Mouse (Mus musculus): ENCODE measurements around the gene Nrd1. TPM values are rescaled to one million over a fixed set of nuclear protein-coding genes. Genes with fewer than 3 reads are reported as not detected.

The Nrd1 gene
- total RNA-seq, 2 experiments from 2014 or later, result 119 to 149 TPM

- intact Hi-C loops (cut with DNase I), result no loop called here
These were observed 21.5 kb downstream of the Nrd1 start for GRCm38 (mm10) chr4:109021976-109022375.

GRCm38 (mm10) chr4:109025061-109025460 lies 24.6 kb downstream of the Nrd1 start:
- intact Hi-C loops (cut with DNase I), result no loop called here
- no peak for DNase-seq (ENCODE audit: low spot score in 2 of 2)

More at GRCm38 (mm10) chr4:109021976-109022375, 21.5 kb downstream of the Nrd1 start:
- DNase-seq (ENCODE audit: low spot score in 2 of 2), result no peak

DNA sequence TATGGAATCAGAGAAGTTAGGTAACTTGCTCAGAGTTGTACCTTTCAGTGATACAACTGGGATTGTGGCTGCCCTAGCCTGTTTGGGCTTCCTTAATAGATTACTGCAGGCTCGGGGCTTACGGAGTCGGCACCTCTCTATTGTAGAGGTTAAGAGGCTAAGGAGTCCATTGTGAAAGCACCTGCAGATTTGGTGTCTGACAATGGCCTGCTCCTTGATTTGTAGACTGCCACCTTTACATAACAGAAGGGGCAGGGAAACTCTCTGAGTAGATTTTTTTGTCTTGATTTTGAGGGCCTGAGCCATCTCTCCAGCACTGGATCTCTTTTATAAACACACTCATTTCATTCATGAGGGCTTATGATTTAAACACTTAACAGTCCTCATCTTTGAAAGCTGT lies 26.1 kb downstream of the Nrd1 start:
- intact Hi-C loops (cut with DNase I), result no loop called here
- no peak for DNase-seq (ENCODE audit: low spot score in 2 of 2)

DNA sequence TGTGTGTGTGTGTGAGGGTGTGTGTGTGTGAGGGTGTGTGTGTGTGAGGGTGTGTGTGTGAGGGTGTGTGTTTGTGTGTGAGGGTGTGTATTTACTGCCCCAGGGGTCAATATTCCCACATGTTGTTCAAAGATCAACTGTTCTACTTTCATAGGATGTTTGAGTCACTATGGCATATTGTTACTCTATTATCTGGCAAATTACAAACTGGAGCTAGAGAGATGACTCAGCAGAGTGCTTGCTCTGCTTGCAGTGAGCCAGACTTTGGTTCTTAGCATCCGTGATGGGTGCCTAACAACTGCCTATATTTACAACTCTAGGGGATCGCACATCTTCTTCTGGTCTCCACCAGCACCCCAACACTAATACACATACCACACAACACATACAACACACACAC lies 29.4 kb downstream of the Nrd1 start:
- peak in 1 of 2 experiments; percentile 26 for DNase-seq (ENCODE audit: low spot score in 2 of 2)
- intact Hi-C loops (cut with DNase I), result no loop called here

- intact Hi-C loops (cut with DNase I), result no loop called here
- no peak for DNase-seq (ENCODE audit: low spot score in 2 of 2)
These were observed 29.8 kb downstream of the Nrd1 start for GRCm38 (mm10) chr4:109030266-109030665.

DNA sequence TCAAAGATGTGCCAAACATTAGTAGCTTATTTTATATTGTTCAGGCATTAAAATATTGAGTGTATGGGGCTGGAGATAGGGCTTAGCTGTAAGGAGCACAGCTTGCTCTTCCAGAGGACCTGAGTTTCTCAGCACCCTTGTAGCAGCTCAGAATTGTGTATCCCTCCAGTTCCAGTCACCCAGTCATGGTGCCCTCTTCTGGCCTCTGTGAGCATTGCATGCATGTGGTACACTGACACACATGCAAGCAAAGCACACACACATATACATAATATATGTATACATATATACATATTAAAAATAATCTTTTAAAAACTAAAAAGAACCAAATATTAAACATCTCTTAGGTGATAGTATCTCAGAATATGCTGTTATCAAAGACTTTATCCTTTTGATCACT lies 35.9 kb downstream of the Nrd1 start:
- DNase-seq (ENCODE audit: low spot score in 2 of 2), result no peak
- intact Hi-C loops (cut with DNase I), result no loop called here

DNA sequence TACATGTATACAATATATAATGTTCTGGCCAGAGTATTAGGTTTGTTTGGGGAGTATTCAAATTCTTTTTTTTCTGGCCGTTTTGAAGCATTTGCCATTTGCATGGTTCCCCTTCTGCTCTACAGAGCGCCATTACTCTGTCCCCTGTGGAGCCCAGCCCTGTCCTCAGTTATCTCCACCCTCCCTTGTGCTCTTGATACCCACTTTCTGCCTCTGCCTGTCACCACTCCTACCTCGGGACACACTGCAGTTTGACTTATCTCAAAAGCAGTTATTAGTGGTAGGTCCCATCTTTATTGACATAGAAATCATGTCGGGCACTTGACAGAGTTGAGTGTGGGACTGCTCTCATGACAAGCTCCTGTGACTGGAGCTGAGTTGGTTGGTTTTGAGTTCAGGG lies 42.3 kb downstream of the Nrd1 start:
- intact Hi-C loops (cut with DNase I), result no loop called here
- DNase-seq (ENCODE audit: low spot score in 2 of 2), result no peak

DNA sequence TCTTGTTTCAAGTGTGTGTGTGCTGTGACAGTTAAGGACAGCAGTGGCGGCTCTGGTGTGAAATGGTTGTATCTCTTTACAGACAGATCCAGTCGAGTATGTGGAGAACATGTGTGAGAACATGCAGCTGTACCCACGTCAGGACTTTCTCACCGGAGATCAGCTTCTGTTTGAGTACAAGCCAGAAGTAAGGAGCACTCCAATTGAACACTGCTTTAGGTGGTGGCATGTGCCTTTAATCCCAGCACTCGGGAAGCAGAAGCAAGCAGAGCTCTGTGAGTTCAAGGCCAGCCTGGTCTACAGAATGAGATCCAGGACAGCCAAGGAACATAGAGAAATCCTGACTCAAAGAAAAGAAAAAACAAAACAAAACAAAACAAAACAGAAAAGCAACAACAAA lies 42.8 kb downstream of the Nrd1 start:
- intact Hi-C loops (cut with DNase I), result no loop called here
- DNase-seq (ENCODE audit: low spot score in 2 of 2), result no peak

- no peak for DNase-seq (ENCODE audit: low spot score in 2 of 2)
- intact Hi-C loops (cut with DNase I), result no loop called here
These were observed 43.3 kb downstream of the Nrd1 start for GRCm38 (mm10) chr4:109043756-109044155.

DNA sequence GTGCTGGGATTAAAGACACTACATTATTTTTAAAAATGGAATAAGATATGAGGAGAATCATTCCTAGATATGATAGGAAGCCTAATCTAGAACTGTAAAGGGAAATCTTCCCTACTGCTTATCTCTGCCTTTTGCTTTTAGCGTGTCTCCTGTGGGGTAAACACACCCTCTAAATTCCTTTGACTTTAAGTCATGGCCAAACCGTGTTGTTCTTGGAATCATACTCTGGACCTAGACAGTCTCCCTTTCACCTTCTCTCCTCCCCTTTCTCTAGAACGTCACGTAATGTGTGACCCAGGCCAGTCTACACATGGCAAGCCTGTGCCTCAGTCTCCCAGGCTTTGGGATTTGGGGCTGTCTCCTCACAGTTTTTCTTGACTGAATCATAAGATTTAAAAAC lies 47.8 kb downstream of the Nrd1 start:
- intact Hi-C loops (cut with DNase I), result no loop called here
- DNase-seq (ENCODE audit: low spot score in 2 of 2), result no peak

DNA sequence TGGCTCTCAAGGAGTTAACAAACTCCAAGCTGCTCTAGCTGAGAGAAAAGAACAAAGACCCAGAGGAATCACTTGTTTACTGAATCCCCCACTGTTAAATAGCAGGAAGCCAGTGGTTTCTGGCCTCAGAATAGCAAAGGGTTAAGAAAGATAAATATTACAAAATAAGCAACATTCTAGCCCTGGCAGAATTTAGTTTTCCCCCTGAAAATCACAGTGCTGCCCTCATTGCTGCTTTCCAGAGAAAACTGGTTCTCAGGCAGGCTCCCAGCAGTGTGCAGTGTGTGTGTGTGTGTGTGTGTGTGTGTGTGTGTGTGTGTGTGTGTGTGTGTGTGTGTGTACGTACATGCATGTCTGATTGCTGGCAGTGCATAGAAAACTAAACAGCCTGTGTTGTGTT lies 51.8 kb downstream of the Nrd1 start:
- intact Hi-C loops (cut with DNase I), result loop anchor here (10.0 kb wide), 1 partner anchor 113 kb away; no protein-coding TSS in a partner anchor

DNA sequence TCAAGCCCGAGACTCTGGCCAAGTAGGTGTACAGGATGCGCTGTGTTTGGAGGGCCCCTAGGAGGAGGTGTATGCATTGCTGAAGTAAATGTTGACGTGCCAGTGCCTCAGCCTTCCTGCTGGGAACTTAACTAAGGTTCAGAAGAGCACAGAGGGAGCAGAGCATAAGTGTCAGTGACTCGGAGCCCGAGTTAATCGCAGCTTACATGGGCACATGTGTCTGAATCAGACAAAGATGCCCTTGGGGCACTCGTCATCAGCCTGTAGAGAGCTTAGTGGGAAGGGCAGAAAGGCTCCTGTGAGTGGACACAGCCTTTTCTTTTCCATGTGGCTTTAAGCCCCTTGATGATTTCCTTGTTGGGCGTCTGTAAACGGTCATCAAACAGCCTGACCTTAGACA lies 53.5 kb downstream of the Nrd1 start:
- no peak for DNase-seq (ENCODE audit: low spot score in 2 of 2)
- intact Hi-C loops (cut with DNase I), result loop anchor here (10.0 kb wide), 1 partner anchor 111 kb away; no protein-coding TSS in a partner anchor

More for the DNA sequence above, 51.8 kb downstream of the Nrd1 start:
- no peak for DNase-seq (ENCODE audit: low spot score in 2 of 2)

DNA sequence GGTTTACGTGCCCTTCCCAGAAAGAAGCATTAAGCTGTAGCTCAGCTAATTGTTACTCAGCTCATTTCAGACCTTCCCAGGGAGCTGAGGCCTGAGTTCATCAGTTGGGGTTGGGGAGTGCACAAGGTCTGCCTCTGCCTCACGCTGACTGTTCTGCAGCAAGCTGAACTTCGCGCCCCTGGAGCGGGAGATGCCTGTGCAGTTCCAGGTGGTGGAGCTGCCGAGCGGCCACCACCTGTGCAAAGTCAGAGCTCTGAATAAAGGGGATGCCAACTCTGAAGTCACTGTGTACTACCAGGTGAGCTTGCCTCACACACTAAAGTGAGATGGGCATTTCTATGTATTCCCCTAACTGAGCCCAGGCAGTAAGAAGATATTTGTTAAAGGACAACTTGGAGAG lies 55.9 kb downstream of the Nrd1 start:
- intact Hi-C loops (cut with DNase I), result loop anchor here (10.0 kb wide), 1 partner anchor 108 kb away; no protein-coding TSS in a partner anchor
- DNase-seq (ENCODE audit: low spot score in 2 of 2), result no peak

DNA sequence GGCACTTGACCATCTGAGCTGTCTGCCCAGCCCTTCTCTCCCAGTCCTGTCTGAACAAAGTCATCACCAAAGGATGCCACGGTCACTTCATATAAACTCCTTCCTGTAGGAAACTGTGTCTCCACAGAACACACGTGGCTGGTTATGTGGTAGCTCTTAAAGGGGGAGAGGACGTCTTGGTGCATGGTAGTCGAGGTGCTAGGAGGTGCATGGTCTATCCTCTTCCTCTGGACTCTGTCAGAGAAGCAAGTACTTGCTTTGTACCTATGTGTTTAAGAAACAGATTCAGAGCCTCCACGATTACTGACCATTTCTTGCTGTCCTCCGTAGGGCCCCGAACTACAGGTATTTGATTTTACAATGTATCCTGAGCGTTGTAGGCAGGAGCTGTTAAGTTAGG lies 57.2 kb downstream of the Nrd1 start:
- no peak for DNase-seq (ENCODE audit: low spot score in 2 of 2)
- intact Hi-C loops (cut with DNase I), result loop anchor here (10.0 kb wide), 1 partner anchor 107 kb away; no protein-coding TSS in a partner anchor

GRCm38 (mm10) chr4:109059255-109059821 lies 58.9 kb downstream of the Nrd1 start:
- intact Hi-C loops (cut with DNase I), result loop anchor here (10.0 kb wide), 1 partner anchor 105 kb away; no protein-coding TSS in a partner anchor
- DNase-seq (ENCODE audit: low spot score in 2 of 2), result no peak

DNA sequence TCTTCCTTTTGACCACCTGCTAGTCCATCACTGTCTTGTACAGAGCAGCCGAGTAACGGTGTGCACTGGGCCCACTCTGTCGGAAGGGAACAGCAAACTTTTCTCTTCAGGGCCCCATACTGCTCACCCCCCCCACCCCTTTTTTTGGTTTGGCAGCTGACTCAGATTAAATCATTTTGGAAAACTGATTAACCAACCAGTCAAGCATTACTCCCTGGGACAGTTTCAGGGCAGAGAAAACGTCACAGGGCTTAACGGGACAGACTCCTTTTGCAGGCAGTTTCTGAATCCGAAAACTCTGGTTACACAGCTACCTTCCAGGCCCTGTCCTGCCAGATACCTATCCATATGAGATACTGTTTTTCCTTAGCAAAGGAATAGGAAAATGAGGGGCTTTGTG lies 64.5 kb downstream of the Nrd1 start:
- no peak for DNase-seq (ENCODE audit: low spot score in 2 of 2)
- intact Hi-C loops (cut with DNase I), result no loop called here

GRCm38 (mm10) chr4:109065714-109066113 lies 65.3 kb downstream of the Nrd1 start:
- DNase-seq (ENCODE audit: low spot score in 2 of 2), result no peak
- intact Hi-C loops (cut with DNase I), result no loop called here

GRCm38 (mm10) chr4:109072891-109073290 lies 72.4 kb downstream of the Nrd1 start:
- DNase-seq (ENCODE audit: low spot score in 2 of 2), result no peak
- intact Hi-C loops (cut with DNase I), result no loop called here

DNA sequence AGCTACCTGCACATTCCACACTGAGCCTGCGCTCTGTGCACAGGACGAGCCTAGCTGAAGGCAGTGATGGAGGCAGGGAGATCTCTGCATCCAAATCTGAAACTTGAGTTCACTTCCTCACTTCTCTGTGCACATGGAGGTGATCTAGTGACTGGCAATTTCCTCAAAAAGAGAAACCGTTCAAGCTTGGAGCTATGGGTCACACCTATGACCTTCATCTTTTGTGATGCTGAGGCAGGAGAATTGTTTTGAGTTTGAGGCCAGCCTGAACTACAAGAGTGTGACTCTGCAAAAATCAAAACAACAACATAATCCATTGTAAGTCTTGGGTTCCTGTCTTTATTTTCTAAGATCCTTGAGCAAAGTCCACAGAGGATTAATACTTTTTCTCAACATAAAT lies 72.8 kb downstream of the Nrd1 start:
- DNase-seq (ENCODE audit: low spot score in 2 of 2), result no peak
- intact Hi-C loops (cut with DNase I), result no loop called here

GRCm38 (mm10) chr4:109078941-109079340 lies 78.5 kb downstream of the Nrd1 start:
- intact Hi-C loops (cut with DNase I), result no loop called here
- no peak for DNase-seq (ENCODE audit: low spot score in 2 of 2)

GRCm38 (mm10) chr4:109079676-109080075 lies 79.2 kb downstream of the Nrd1 start:
- DNase-seq (ENCODE audit: low spot score in 2 of 2), result no peak
- intact Hi-C loops (cut with DNase I), result loop anchor here (5.0 kb wide), 1 partner anchor 83 kb away; no protein-coding TSS in a partner anchor

GRCm38 (mm10) chr4:109080118-109080517 lies 79.7 kb downstream of the Nrd1 start:
- DNase-seq (ENCODE audit: low spot score in 2 of 2), result no peak
- intact Hi-C loops (cut with DNase I), result loop anchor here (5.0 kb wide), 1 partner anchor 82 kb away; no protein-coding TSS in a partner anchor

Measured in left cerebral cortex, postnatal 25 days (tissue).